Mouse (Mus musculus) cerebellum, adult 2 months (tissue): ENCODE results near the gene Gpatch1.

Experiments
- CTCF ChIP-seq: fragments of 200-500 bp; IDR thresholded peaks from 2 replicates; pipeline ENCODE4 v1.5.1; 2011; ENCODE audit warnings: low read depth, mild to moderate bottlenecking, control low read depth, low read length, moderate library complexity, borderline replicate concordance; ENCODE audit not compliant: insufficient read depth
- POLR2A ChIP-seq: fragments of 200-500 bp; IDR thresholded peaks from 2 replicates; pipeline ENCODE4 v1.6.1; 2011; ENCODE audit warnings: low read length, control low read depth, borderline replicate concordance; ENCODE audit not compliant: insufficient read depth

GRCm38 (mm10) chr7:35322732-35323420 is 4.6 kb upstream of the Gpatch1 start:
- no peak for TF ChIP-seq CTCF
- no peak for TF ChIP-seq POLR2A
